Mouse (Mus musculus) urinary bladder, postnatal 4 days (tissue): ENCODE data around the gene Corin.

Source experiments
- DNase-seq, 2 experiments: peaks; one replicate each; pipeline ENCODE4 v3.0.0; 2021 to 2022; ENCODE audit warnings: low spot score in 2 of 2

Corin gene

GRCm38 (mm10) chr5:72443007-72443406, 61.3 kb downstream of the Corin start:
- DNase-seq: no peak

GRCm38 (mm10) chr5:72441181-72441580, 63.1 kb downstream of the Corin start:
- DNase-seq: no peak

GRCm38 (mm10) chr5:72435085-72435484, 69.2 kb downstream of the Corin start:
- no peak for DNase-seq

- no peak for DNase-seq
These were observed 72.4 kb downstream of the Corin start for GRCm38 (mm10) chr5:72431856-72432255.

GRCm38 (mm10) chr5:72427556-72427955, 76.7 kb downstream of the Corin start:
- DNase-seq: no peak

GRCm38 (mm10) chr5:72425342-72426010, 78.8 kb downstream of the Corin start:
- no peak for DNase-seq

- no peak for DNase-seq
These were observed 92.4 kb downstream of the Corin start for GRCm38 (mm10) chr5:72411874-72412329.

- DNase-seq: no peak
These were observed 93.4 kb downstream of the Corin start for GRCm38 (mm10) chr5:72410841-72411240.

- DNase-seq: no peak
These were observed 100.9 kb downstream of the Corin start for GRCm38 (mm10) chr5:72403376-72403775.

GRCm38 (mm10) chr5:72402913-72403312, 101.4 kb downstream of the Corin start:
- DNase-seq: no peak

GRCm38 (mm10) chr5:72401778-72402177, 102.5 kb downstream of the Corin start:
- DNase-seq: no peak

- no peak for DNase-seq
These were observed 103.0 kb downstream of the Corin start for GRCm38 (mm10) chr5:72401251-72401650.

GRCm38 (mm10) chr5:72382148-72382547, 122.1 kb downstream of the Corin start:
- no peak for DNase-seq

GRCm38 (mm10) chr5:72380616-72381015, 123.7 kb downstream of the Corin start:
- DNase-seq: no peak

- DNase-seq: no peak
These were observed 136.3 kb downstream of the Corin start for GRCm38 (mm10) chr5:72368004-72368403.

- DNase-seq: no peak
These were observed 138.5 kb downstream of the Corin start for GRCm38 (mm10) chr5:72365801-72366200.

GRCm38 (mm10) chr5:72363838-72364237, 140.4 kb downstream of the Corin start:
- DNase-seq: no peak

GRCm38 (mm10) chr5:72353746-72354145, 150.5 kb downstream of the Corin start:
- no peak for DNase-seq

- no peak for DNase-seq
These were observed 154.1 kb downstream of the Corin start for GRCm38 (mm10) chr5:72350081-72350758.

- no peak for DNase-seq
These were observed 155.7 kb downstream of the Corin start for GRCm38 (mm10) chr5:72348591-72348990.

- DNase-seq: no peak
These were observed 168.4 kb downstream of the Corin start for GRCm38 (mm10) chr5:72335873-72336272.

GRCm38 (mm10) chr5:72332901-72333300, 171.4 kb downstream of the Corin start:
- DNase-seq: no peak

GRCm38 (mm10) chr5:72331217-72331616, 173.1 kb downstream of the Corin start:
- DNase-seq: no peak
